Mouse (Mus musculus) gonadal fat pad, adult 2 months (tissue): ENCODE measurements around the gene Rmnd5b. TPM values are rescaled to one million over a fixed set of nuclear protein-coding genes. Genes with fewer than 3 reads are reported as not detected.
"Not testable (repeated sequence)": the region's sequence is repeated elsewhere in the genome, so short reads cannot be mapped to it uniquely, and the experiment has no call there.

Experiments used
- DNase-seq: peaks from one replicate; pipeline ENCODE4 v3.0.0-alpha.2; 2012; ENCODE audit warnings: low read depth
- polyA plus RNA-seq: library from polyadenylated mRNA; depleted of rRNA; stranded (reverse); fragments of >200 nt; gene quantifications from 2 replicates; pipeline ENCODE4 v1.2.3, GENCODE M21; 2012

The Rmnd5b gene
- polyA plus RNA-seq, 1 experiment: 88.8 TPM

GRCm38 (mm10) chr11:51649111-51649888 is 13.6 kb upstream of the Rmnd5b start:
- DNase-seq: no peak

DNA sequence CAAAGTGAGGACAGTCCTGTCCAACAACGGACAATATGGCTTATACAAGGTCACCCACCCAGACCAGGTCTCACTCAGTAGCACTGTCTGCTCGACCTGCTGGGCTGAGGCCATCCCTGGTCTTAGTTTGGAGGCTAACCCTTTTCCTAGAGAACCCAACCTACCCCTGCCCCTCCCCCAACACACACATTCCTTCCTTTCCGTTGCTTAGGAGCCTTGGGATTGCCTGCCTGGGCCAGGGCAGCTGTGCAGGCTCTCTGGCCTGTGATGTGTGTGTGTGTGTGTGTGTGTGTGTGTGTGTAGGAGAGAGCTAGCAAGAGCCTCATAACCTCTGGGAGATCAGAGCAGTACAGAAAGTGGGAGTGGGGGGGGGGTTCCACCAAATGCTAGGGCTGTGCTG is 12.9 kb upstream of the Rmnd5b start:
- no peak for DNase-seq

- no peak for DNase-seq
Observed at GRCm38 (mm10) chr11:51646751-51647667, 11.3 kb upstream of the Rmnd5b start.

GRCm38 (mm10) chr11:51646245-51646644 is 10.5 kb upstream of the Rmnd5b start:
- DNase-seq: no peak

DNA sequence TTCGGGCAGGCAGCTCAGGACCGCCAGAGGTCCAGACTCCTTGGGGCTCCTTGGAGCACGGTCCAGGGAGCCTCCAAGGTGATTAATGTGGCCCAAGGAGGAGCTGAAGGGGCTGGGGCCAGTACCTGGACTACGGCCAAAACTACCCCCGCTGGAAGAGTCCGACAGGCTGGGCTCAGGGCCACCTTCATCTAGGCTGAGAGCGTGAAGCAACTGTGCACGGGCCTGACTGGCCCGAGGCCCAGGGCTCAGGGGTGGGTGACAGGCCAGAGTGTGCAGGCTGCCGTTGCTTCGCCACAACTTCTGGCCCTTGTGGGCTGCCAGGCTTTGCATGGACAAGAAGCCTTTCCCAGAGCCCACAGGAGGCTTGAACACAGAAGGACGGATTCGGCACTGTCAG is 9.6 kb upstream of the Rmnd5b start:
- DNase-seq: no peak

DNA sequence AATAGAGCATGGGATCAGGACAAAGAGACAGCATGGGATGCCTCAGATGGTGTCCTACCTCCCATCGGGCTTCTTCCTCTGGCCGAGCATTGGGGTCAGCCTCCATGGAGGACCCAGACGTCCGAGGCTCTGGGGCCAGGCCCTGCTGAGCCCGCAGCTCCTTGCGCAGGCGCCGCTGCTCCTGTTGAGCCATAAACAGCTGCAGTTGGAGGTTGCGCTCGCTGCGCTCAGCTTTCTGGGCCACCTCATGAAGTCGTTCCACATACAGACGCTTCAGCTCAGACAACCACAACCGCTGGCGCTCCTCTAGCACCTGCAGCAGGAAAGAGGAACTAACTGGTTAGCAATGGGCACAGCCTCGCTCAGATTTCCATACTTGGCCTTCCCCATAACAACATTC is 8.5 kb upstream of the Rmnd5b start:
- no peak for DNase-seq

GRCm38 (mm10) chr11:51643761-51644160 is 8.1 kb upstream of the Rmnd5b start:
- no peak for DNase-seq

DNA sequence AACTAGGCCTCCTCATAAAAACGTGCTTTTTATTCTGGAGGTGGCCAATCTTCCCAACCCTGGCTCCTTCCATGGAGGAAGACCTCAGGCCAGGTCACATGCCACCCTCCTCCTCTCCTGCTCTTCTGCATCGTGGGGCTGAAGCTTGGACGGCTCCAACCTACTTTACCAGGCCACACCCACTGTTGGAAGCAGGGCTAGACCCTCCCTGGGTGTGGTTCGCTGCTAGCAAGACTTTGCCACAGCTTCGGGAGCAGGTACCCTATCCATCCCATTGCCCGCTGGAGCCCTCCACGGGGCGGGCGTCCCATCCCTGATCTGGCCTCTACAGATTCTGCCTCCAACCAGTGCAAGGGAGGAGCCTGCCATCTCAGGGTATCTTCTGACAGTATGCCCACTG is 7.5 kb upstream of the Rmnd5b start:
- no peak for DNase-seq

GRCm38 (mm10) chr11:51640748-51641147 is 5.1 kb upstream of the Rmnd5b start:
- DNase-seq: no peak

GRCm38 (mm10) chr11:51638497-51638896 is 2.8 kb upstream of the Rmnd5b start:
- no peak for DNase-seq

- no peak for DNase-seq
Observed at GRCm38 (mm10) chr11:51637971-51638414, 2.3 kb upstream of the Rmnd5b start.

DNA sequence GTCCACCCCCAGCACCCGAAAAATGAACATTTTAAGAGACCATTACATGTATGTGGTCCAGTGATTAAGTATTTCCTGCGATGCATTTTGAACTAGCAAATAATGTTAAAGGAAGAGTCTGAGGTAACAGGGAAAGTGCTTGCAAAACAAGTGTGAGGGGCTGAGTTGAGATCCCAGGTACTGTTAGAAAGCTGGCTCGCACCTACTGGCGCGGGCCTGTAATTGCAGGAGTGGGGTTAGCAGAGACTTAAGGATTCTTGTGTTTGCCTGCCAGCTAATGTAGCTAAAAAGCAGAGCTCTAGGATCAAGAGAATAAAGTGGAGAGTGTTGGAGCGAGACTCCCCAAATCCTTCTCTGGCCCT is 608 bp upstream of the Rmnd5b start:
- no peak for DNase-seq

- DNase-seq: no peak
Observed at GRCm38 (mm10) chr11:51635127-51635524, 570 bp downstream of the Rmnd5b start.

- no peak for DNase-seq
Observed at GRCm38 (mm10) chr11:51633721-51634120, 2.0 kb downstream of the Rmnd5b start.

DNA sequence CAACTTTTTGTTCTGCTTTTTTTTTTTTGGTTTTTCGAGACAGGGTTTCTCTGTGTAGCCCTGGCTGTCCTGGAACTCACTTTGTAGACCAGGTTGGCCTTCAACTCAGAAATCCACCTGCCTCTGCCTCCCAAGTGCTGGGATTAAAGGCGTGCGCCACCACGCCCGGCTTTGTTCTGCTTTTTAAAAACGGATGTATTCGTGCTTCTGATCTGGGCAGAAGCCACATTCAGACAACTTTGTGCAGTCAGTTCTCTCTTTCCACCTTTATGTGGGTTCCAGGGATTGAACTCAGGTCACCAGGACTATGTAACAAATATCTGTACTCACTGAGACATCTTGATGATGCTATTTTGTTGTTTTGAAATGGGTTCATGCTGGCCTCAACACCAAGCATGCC is 2.5 kb downstream of the Rmnd5b start:
- DNase-seq: not testable (repeated sequence)

DNA sequence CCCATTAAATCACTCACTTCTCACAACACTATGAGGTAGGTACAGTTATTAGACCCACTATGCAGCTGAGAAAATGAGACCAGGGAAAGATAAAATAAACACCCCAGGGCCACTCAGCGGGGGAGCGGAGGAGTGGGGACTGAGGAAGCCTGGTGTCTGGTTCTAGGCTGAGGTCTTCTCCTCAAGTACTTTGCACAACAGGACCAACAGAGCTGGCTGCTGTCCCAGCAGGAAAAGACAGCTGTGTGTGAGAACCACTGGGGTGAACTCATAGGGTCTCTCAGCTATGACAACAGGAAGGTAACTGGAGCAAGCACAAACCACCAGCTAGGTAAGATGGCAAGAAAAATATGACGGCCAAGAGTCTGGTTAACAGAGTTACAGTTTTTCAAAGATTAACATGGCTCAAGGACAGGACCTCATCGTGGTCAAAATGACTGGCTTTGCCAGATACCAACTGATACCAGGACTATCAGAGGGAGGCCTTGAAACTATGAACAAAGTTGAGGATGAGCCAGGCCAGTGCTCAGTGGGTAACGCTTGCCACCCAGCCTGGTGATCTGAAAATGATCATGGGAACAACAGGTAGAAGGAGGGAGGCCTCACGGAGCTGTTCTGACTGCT is 3.5 kb downstream of the Rmnd5b start:
- DNase-seq: no peak

DNA sequence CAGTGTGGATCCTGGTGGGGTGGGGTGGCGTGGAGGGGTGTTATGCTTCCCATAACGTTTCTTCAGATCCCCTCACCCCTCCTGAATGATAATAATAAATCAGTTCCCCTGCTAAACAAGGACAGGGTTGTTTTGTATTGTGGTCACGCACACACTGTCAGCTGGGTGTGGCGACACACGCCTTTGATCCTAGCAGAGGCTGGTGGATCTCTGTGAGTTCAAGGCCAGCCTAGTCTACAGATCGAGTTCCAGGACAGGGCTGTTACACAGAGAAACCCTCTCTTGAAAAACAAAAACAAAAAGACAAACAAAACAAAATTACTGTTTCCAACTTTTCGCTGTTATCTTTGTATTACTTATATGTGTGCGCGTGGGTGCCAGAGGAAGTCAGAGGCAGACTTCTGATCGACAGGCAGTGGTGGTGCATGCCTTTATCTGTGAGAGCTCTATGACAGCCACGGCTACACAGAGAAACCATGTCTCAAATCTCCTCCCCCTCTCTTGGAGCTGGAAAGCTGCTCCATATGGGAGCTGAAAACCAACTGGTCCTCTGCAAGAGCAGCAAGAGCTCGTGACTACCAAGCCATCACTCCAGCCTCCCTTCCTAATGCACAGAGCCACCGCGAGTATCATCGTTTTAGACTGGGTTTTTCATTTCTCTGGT is 5.9 kb downstream of the Rmnd5b start:
- no peak for DNase-seq

DNA sequence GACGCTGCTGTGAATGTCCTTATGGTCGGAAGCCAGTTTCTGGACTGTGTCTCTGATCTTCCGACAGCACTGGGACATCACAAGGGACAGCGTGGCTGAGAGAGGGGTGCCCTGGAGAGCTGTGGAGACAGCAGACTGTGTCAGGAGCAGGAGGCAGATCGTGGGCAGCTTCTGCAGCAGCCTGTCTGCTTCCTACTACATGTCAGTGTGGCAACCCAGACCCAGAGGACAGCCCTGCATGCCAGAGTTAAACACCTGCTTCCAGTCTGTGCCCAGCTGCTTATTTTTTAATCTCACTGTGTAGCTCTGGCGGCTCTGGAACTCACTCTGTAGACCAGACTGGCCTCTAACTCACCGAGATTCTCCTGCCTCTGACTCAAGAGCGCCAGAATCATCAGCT is 7.8 kb downstream of the Rmnd5b start:
- no peak for DNase-seq

- no peak for DNase-seq
Observed at GRCm38 (mm10) chr11:51627425-51627824, 8.3 kb downstream of the Rmnd5b start.

GRCm38 (mm10) chr11:51625187-51625820 is 10.4 kb downstream of the Rmnd5b start:
- DNase-seq: no peak

GRCm38 (mm10) chr11:51622971-51623491 is 12.7 kb downstream of the Rmnd5b start:
- no peak for DNase-seq
